Mouse (Mus musculus) testis, adult 2 months (tissue): Measurements from ENCODE around the gene Cacna1c. TPM values are rescaled to one million over a fixed set of nuclear protein-coding genes. Genes with fewer than 3 reads are reported as not detected.

Experiments used
- H3K27ac ChIP-seq: fragments of 200-500 bp; 2 replicates; pipeline ENCODE4 v1.5.1; 2012; ENCODE audit warnings: low read depth, low read length; ENCODE audit not compliant: control insufficient read depth, insufficient read depth
- H3K27me3 ChIP-seq: fragments of 200-500 bp; 2 replicates; pipeline ENCODE4 v1.6.1; 2012; ENCODE audit warnings: mild to moderate bottlenecking, low read length, moderate library complexity; ENCODE audit not compliant: control insufficient read depth, insufficient read depth
- H3K36me3 ChIP-seq: fragments of 200-500 bp; 2 replicates; pipeline ENCODE4 v1.6.1; 2012; ENCODE audit warnings: mild to moderate bottlenecking, low read length; ENCODE audit not compliant: control insufficient read depth, insufficient read depth
- H3K4me1 ChIP-seq: fragments of 200-500 bp; 2 replicates; pipeline ENCODE4 v1.6.1; 2012; ENCODE audit warnings: low read length; ENCODE audit not compliant: control insufficient read depth, insufficient read depth
- H3K4me3 ChIP-seq: fragments of 200-500 bp; 2 replicates; pipeline ENCODE4 v1.5.1; 2012; ENCODE audit warnings: low read depth, mild to moderate bottlenecking, low read length, moderate library complexity, mixed read lengths; ENCODE audit not compliant: control insufficient read depth
- CTCF ChIP-seq: fragments of 200-500 bp; IDR thresholded peaks from 2 replicates; pipeline ENCODE4 v1.5.1; 2012; ENCODE audit warnings: low read depth, mild to moderate bottlenecking, inconsistent platforms, low read length, moderate library complexity; ENCODE audit not compliant: control insufficient read depth, insufficient read depth, insufficient replicate concordance
- POLR2A ChIP-seq: fragments of 200-500 bp; IDR thresholded peaks from 2 replicates; pipeline ENCODE4 v1.6.1; 2012; ENCODE audit warnings: low read depth, mild to moderate bottlenecking, inconsistent platforms, low read length, moderate library complexity; ENCODE audit not compliant: control insufficient read depth
- polyA plus RNA-seq: library from polyadenylated mRNA; depleted of rRNA; stranded (reverse); fragments of >200 nt; gene quantifications from 2 replicates; pipeline ENCODE4 v1.2.3, GENCODE M21; 2012

Gene Cacna1c
- polyA plus RNA-seq, 1 experiment, result 1.8 TPM

GRCm38 (mm10) chr6:118680814-118681213, 515.4 kb downstream of the Cacna1c start:
- no peak overlapping the region for H3K4me3 ChIP-seq
- no peaks in the 10 kb centered on the region for H3K36me3 ChIP-seq
- no peaks in the 10 kb centered on the region for H3K4me1 ChIP-seq
- no peaks in the 10 kb centered on the region for H3K27me3 ChIP-seq
- TF ChIP-seq POLR2A (no peak), CTCF (no peak)
- no peak overlapping the region for H3K27ac ChIP-seq

GRCm38 (mm10) chr6:118678031-118678430, 518.2 kb downstream of the Cacna1c start:
- H3K36me3 ChIP-seq, result no peaks in the 10 kb centered on the region
- no peak overlapping the region for H3K4me3 ChIP-seq
- H3K27ac ChIP-seq, result no peak overlapping the region
- TF ChIP-seq CTCF, result no peak
- no peak for TF ChIP-seq POLR2A
- no peaks in the 10 kb centered on the region for H3K4me1 ChIP-seq
- no peaks in the 10 kb centered on the region for H3K27me3 ChIP-seq

DNA sequence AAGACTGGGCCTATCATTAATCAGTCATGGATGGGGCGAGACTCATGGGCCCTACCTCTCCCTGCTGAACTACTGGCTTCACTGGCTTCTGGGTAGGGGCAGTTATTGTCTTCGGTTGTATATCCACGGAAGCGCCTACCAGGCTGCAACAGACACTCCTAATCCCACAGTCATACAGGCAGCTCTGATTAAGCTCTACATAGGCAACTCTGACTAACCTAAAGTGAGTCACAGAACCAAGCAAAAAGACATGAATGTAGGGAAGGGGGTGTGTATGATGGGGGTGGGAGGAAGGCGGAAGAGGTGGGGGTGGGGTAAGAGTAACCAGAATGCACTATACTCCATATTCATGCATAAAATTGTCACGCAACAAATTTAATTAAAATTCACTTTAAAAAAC, 518.9 kb downstream of the Cacna1c start:
- Histone ChIP-seq H3K4me3 (no peak overlapping the region), H3K27me3 (no peaks in the 10 kb centered on the region), H3K36me3 (no peaks in the 10 kb centered on the region), H3K27ac (no peak overlapping the region), H3K4me1 (no peaks in the 10 kb centered on the region)
- no peak for TF ChIP-seq POLR2A
- no peak for TF ChIP-seq CTCF

- Histone ChIP-seq H3K27me3 (no peaks in the 10 kb centered on the region), H3K4me1 (no peaks in the 10 kb centered on the region), H3K27ac (no peak overlapping the region), H3K36me3 (no peaks in the 10 kb centered on the region), H3K4me3 (no peak overlapping the region)
- TF ChIP-seq POLR2A (no peak), CTCF (no peak)
Measured at GRCm38 (mm10) chr6:118674781-118675180, 521.4 kb downstream of the Cacna1c start.

- TF ChIP-seq CTCF, result no peak
- no peak for TF ChIP-seq POLR2A
- H3K36me3 ChIP-seq, result no peaks in the 10 kb centered on the region
- no peaks in the 10 kb centered on the region for H3K27me3 ChIP-seq
- no peaks in the 10 kb centered on the region for H3K4me1 ChIP-seq
- no peak overlapping the region for H3K4me3 ChIP-seq
- no peak overlapping the region for H3K27ac ChIP-seq
Measured at GRCm38 (mm10) chr6:118673974-118674695, 522.1 kb downstream of the Cacna1c start.

- TF ChIP-seq POLR2A (no peak), CTCF (no peak)
- no peak overlapping the region for H3K4me3 ChIP-seq
- H3K27me3 ChIP-seq, result no peaks in the 10 kb centered on the region
- no peaks in the 10 kb centered on the region for H3K4me1 ChIP-seq
- H3K27ac ChIP-seq, result no peak overlapping the region
- no peaks in the 10 kb centered on the region for H3K36me3 ChIP-seq
Measured at GRCm38 (mm10) chr6:118653331-118653730, 542.9 kb downstream of the Cacna1c start.

DNA sequence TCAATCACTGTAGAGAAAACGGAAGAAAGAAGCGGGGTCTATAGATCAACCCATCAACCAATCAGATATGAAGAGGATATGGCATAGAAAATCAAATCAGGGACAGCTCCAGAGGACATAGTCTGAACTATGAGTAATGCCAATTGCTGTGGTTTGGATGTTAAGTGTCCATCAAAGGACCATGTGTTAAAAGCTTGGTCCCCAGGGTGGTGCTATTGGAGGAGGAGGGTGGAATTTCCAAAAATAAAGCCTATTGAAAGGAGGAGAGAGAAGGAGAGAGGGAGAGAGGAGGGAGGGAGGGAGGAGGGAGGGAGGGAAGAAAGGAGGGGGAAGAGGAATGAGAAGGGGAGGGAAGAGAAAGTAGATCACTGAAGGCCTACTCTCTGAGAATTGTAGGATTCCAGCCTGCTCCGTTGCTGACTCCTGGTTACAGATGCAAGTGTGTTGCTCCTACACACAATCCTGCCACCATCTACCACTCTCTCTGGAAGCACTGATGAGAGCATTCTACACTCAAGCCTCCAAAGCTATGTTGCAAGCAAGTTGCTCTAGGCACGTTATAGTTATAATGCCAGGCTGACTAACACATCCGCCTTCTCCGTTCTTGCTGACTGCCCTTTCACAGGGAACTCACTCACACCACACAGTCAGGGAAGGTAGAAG, 547.0 kb downstream of the Cacna1c start:
- Histone ChIP-seq H3K27ac (no peak overlapping the region), H3K4me3 (no peak overlapping the region), H3K36me3 (no peaks in the 10 kb centered on the region), H3K4me1 (no peaks in the 10 kb centered on the region), H3K27me3 (no peaks in the 10 kb centered on the region)
- TF ChIP-seq POLR2A (no peak), CTCF (no peak)
